14 mouse cellular contexts compared by ENCODE assay signal in genomic region chr17:45258007-45258406, GRCm38 (mm10).
"Had no signal": no experiment of that assay in that cellular context is flagged by ENCODE, and none has a peak within 500 bp of the region (broad histone marks: within the 10 kb centered on the region; RNA-seq: fewer than 3 reads in every experiment).

No protein-coding gene starts in this region.

- H3K27ac ChIP-seq: kidney, embryonic 15.5 days; left cerebral cortex, adult 2 months; limb, embryonic 10.5 days; liver, embryonic 12.5 days; neural tube, embryonic 15.5 days had no signal

- H3K4me1 ChIP-seq: liver, embryonic 12.5 days; neural tube, embryonic 15.5 days had no signal

- ATAC-seq: liver, embryonic 12.5 days; lung, postnatal 0 days; midbrain, embryonic 16.5 days had no signal

- H3K36me3 ChIP-seq: kidney, embryonic 15.5 days; limb, embryonic 10.5 days; liver, embryonic 12.5 days; neural tube, embryonic 15.5 days had no signal

- H3K9me3 ChIP-seq: kidney, embryonic 15.5 days; limb, embryonic 10.5 days; liver, embryonic 12.5 days; neural tube, embryonic 15.5 days had no signal

- DNase-seq: kidney, adult 2 months; kidney, postnatal 14 days; lung, postnatal 36 days; right cerebral cortex, adult 18-20 months; right cerebral cortex, postnatal 25 days; thymus, postnatal 25 days had no signal

- H3K9ac ChIP-seq: kidney, embryonic 15.5 days; liver, embryonic 12.5 days; neural tube, embryonic 15.5 days had no signal

- H3K4me2 ChIP-seq: kidney, embryonic 15.5 days; liver, embryonic 12.5 days; midbrain, embryonic 11.5 days; neural tube, embryonic 15.5 days had no signal

- H3K4me3 ChIP-seq: kidney, embryonic 15.5 days; left cerebral cortex, adult 2 months; limb, embryonic 10.5 days; liver, embryonic 12.5 days; neural tube, embryonic 15.5 days had no signal

- H3K27me3 ChIP-seq: liver, embryonic 12.5 days; neural tube, embryonic 15.5 days had no signal
